Mouse (Mus musculus) hindbrain, embryonic 16.5 days (tissue): ENCODE data around the gene Gm11077. TPM values are rescaled to one million over a fixed set of nuclear protein-coding genes. Genes with fewer than 3 reads are reported as not detected.

Experiments used
- ATAC-seq: fragments of 200-750 bp; cut with Nextera tagmentation; 2 replicates; pipeline ENCODE4 v1.8.0; 2017; ENCODE audit warnings: moderate TSS enrichment, moderate library complexity
- H3K27ac ChIP-seq: fragments of 300-500 bp; sonication (generic); 2 replicates; pipeline ENCODE4 v1.5.1; 2014; ENCODE audit warnings: low read depth, mild to moderate bottlenecking, control low read depth, low read length, moderate library complexity
- H3K27me3 ChIP-seq: fragments of 300-500 bp; sonication (generic); replicated peaks from 2 replicates; pipeline ENCODE4 v1.6.1; 2014; ENCODE audit warnings: low read length; ENCODE audit not compliant: control insufficient read depth, insufficient read depth
- H3K36me3 ChIP-seq: fragments of 300-500 bp; sonication (generic); 2 replicates; pipeline ENCODE4 v1.6.1; 2014; ENCODE audit warnings: mild to moderate bottlenecking, low read length, moderate library complexity, mixed read lengths; ENCODE audit not compliant: control insufficient read depth, insufficient read depth
- H3K4me1 ChIP-seq: fragments of 300-500 bp; sonication (generic); 2 replicates; pipeline ENCODE4 v1.6.1; 2014; ENCODE audit warnings: low read depth, low read length; ENCODE audit not compliant: control insufficient read depth, insufficient read depth
- H3K4me2 ChIP-seq: fragments of 300-500 bp; sonication (generic); 2 replicates; pipeline ENCODE4 v1.6.1; 2014; ENCODE audit warnings: mild to moderate bottlenecking, low read length, control low read depth, moderate library complexity
- H3K4me3 ChIP-seq: fragments of 300-500 bp; sonication (generic); 2 replicates; pipeline ENCODE4 v1.5.1; 2014; ENCODE audit warnings: mild to moderate bottlenecking, low read length, control low read depth, moderate library complexity
- H3K9ac ChIP-seq: fragments of 300-500 bp; sonication (generic); 2 replicates; pipeline ENCODE4 v1.6.1; 2014; ENCODE audit warnings: low read depth, mild to moderate bottlenecking, control low read depth, low read length, moderate library complexity
- H3K9me3 ChIP-seq: fragments of 300-500 bp; sonication (generic); 2 replicates; pipeline ENCODE4 v1.6.1; 2014; ENCODE audit warnings: mild to moderate bottlenecking, low read length, moderate library complexity; ENCODE audit not compliant: control insufficient read depth
- WGBS: fragments of 180-500 bp; shearing (Covaris S2); extraction: QIAGEN DNeasy Blood & Tissue Kit; methylation state at CpG from one replicate; pipeline ENCODE4 v1.1.7; 2014; 5-methylcytosine and 5-hydroxymethylcytosine counted together
- polyA plus RNA-seq: library from polyadenylated mRNA; unstranded; fragments of >200 nt; fragmentation: Nextera tagmentation; extraction: Ambion mirVana; gene quantifications from 2 replicates; pipeline ENCODE4 v1.2.1, GENCODE M21; 2015

Gm11077 gene
- polyA plus RNA-seq, 1 experiment from 2014 or later = not detected

DNA sequence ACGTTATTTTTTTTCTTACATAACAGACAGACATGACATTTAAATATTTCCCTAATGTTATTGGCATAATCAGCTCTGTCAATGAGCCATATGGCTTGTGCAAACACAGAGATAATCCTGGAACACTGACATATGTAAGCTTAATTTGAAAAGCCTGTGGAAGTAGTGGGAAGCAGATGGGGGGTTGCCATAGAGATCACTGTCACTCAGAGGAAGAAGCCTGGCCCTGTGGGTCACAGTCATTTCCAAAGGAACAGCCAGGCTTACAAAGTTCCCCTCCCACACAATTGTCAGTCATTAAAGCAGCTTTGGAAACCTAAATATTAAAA lies 2.3 kb downstream of the Gm11077 start:
- Histone ChIP-seq H3K4me1 (peaks cover 7% of the 10 kb centered on the region; the same call in 1 of the 2 replicates), H3K4me2 (no peak overlapping the region), H3K9me3 (no peaks in the 10 kb centered on the region), H3K27ac (no peak overlapping the region), H3K27me3 (no peaks in the 10 kb centered on the region), H3K9ac (no peak overlapping the region), H3K36me3 (no peaks in the 10 kb centered on the region), H3K4me3 (no peak overlapping the region)
- peak; percentile 86 for ATAC-seq
- 37% methylated on average over 1 of the region's 1 CpGs for WGBS

DNA sequence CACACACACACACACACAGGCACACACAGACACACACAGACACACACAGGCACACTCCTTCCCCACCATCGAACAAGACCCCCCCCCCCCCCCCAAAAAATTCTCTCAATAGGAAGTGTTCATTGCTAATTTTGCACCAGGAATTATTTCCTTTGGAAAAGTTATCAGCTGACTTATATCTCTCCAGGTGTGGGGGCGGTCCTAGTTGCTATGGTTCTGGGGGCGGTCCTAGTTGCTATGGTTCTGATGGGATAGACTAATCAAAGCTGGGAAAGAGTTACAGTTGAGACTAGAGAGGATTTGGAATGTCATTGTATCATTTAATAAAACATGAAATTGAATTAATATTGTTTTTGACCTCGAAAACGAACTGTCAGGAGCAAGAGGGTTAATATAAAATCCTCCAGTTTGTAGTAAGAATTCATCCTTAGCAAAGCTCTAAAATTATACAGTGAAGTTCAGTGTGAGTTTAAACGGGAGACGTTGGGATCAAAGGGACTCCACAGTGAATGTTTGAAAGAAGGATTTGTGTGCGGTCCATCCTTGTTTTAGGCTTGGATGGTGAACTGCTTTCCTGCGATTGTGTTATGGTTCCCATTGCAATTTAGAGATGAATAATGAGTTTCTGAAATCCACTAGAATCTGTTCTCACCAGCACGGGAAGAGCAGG lies 4.0 kb downstream of the Gm11077 start:
- Histone ChIP-seq H3K9me3 (no peaks in the 10 kb centered on the region), H3K36me3 (no peaks in the 10 kb centered on the region), H3K4me3 (peak overlapping the region; percentile 42), H3K4me1 (peaks cover 7% of the 10 kb centered on the region; the same call in 1 of the 2 replicates), H3K4me2 (peak overlapping the region; percentile 70), H3K27ac (peak overlapping the region; percentile 39; the same call in 1 of the 2 replicates), H3K9ac (peak overlapping the region; percentile 63), H3K27me3 (no peaks in the 10 kb centered on the region)
- WGBS = 33% methylated on average over 10 of the region's 10 CpGs
- 0 out of 2 replicates have a peak, but pooled peaks have one; percentile 43 for ATAC-seq

- Histone ChIP-seq H3K36me3 (no peaks in the 10 kb centered on the region), H3K9ac (peak overlapping the region; percentile 63), H3K4me3 (peak overlapping the region; percentile 42), H3K4me1 (peaks cover 7% of the 10 kb centered on the region; the same call in 1 of the 2 replicates), H3K9me3 (no peaks in the 10 kb centered on the region), H3K27me3 (no peaks in the 10 kb centered on the region), H3K27ac (peak overlapping the region; percentile 39; the same call in 1 of the 2 replicates), H3K4me2 (peak overlapping the region; percentile 70)
- ATAC-seq = peak; percentile 51; the same call in 1 of the 2 replicates
- 7% methylated on average over 15 of the region's 15 CpGs for WGBS
Observed at GRCm38 (mm10) chr6:140733641-140733986, 4.5 kb downstream of the Gm11077 start.

GRCm38 (mm10) chr6:140745586-140745985 lies 16.5 kb downstream of the Gm11077 start:
- no peaks in the 10 kb centered on the region for H3K27me3 ChIP-seq
- H3K4me3 ChIP-seq = no peak overlapping the region
- no peak overlapping the region for H3K9ac ChIP-seq
- H3K4me1 ChIP-seq = no peaks in the 10 kb centered on the region
- 62% methylated on average over 3 of the region's 3 CpGs for WGBS
- H3K27ac ChIP-seq = no peak overlapping the region
- no peak overlapping the region for H3K4me2 ChIP-seq
- ATAC-seq = no peak
- no peaks in the 10 kb centered on the region for H3K9me3 ChIP-seq
- H3K36me3 ChIP-seq = no peaks in the 10 kb centered on the region

- no peak overlapping the region for H3K4me2 ChIP-seq
- H3K9ac ChIP-seq = no peak overlapping the region
- no peaks in the 10 kb centered on the region for H3K9me3 ChIP-seq
- H3K4me1 ChIP-seq = no peaks in the 10 kb centered on the region
- H3K36me3 ChIP-seq = no peaks in the 10 kb centered on the region
- no peak overlapping the region for H3K27ac ChIP-seq
- no peak overlapping the region for H3K4me3 ChIP-seq
- ATAC-seq = no peak
- no peaks in the 10 kb centered on the region for H3K27me3 ChIP-seq
- 62% methylated on average over 2 of the region's 2 CpGs for WGBS
Observed at GRCm38 (mm10) chr6:140747591-140747990, 18.5 kb downstream of the Gm11077 start.

DNA sequence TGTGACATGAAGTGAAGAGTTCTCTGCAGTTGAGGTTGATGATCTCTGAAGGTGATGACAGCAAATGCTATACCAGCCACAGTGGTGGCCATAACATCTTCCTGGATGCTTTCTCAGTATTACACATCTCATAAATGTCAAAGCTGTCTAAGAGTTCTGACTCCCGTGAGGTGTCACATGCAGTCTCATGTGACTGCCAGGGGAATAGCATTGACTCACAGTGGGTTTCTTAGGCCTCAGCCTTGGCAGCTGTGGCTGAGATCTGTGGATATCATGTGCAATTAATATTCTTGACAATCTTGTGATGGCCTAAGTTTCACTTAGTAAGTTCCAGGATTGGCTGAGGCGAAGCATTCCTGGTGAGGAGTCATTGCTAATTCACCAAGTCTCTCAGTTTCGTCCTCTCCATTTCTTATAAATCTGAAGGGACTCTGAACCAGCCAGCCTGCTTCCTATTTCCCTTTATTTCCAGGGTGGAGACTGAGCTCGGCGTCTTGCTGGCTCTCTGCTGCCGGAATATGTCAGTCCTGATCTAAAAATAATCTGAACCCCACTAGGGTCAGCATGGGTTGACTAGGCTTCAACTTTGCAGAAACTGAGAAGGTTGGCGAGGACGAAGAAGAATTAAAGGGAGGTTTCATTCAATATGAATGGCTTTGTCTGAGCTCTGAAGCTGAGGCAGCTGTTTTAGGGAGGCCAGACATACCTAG lies 21.4 kb downstream of the Gm11077 start:
- 88% methylated on average over 8 of the region's 8 CpGs for WGBS
- Histone ChIP-seq H3K4me3 (no peak overlapping the region), H3K27ac (no peak overlapping the region), H3K27me3 (no peaks in the 10 kb centered on the region), H3K4me1 (no peaks in the 10 kb centered on the region), H3K4me2 (no peak overlapping the region), H3K9me3 (no peaks in the 10 kb centered on the region), H3K9ac (no peak overlapping the region), H3K36me3 (no peaks in the 10 kb centered on the region)
- no peak for ATAC-seq

DNA sequence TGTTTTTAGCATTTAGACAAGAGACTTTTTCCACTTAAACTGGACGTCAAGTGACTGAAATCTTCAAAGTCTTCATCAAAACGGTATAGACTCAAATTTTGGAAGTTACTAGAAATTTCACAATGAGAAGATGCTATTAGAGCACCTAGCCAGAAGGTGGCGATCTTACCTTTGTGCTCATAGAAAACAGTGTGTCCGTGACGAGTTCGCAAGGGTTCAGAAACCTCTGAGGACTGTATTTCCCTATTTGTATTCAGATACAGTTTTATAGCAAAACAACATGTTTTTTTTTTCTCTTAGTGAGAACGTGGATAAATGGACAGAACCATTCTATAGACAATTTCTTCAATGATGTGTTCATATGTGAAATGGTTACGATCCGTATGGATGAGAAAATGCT lies 37.3 kb downstream of the Gm11077 start:
- Histone ChIP-seq H3K4me3 (no peak overlapping the region), H3K4me1 (peaks cover 5% of the 10 kb centered on the region), H3K36me3 (no peaks in the 10 kb centered on the region), H3K27me3 (no peaks in the 10 kb centered on the region), H3K27ac (no peak overlapping the region), H3K9me3 (no peaks in the 10 kb centered on the region), H3K4me2 (peak overlapping the region; percentile 15; the same call in 1 of the 2 replicates), H3K9ac (no peak overlapping the region)
- WGBS = 34% methylated on average over 9 of the region's 9 CpGs
- no peak for ATAC-seq

DNA sequence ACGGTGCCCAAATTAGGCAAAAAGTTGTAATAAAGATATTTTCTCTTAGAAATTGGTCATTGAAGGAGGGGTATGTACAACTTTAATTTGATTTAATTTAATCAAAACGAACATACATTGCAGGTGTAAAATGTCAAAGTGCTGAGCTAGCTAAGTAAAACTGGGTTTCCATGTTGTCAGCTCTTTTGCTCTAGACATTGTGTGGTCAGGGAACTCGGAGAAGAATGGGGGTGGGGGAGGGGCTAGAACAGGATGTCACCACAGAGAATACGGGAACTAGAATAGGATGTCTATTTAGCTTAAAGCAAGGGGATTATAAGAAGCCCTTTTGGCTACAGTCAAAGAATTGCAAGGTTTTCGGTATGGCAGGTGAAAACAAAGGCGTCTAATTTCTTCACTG lies 38.2 kb downstream of the Gm11077 start:
- no peaks in the 10 kb centered on the region for H3K9me3 ChIP-seq
- 57% methylated on average over 6 of the region's 6 CpGs for WGBS
- H3K27me3 ChIP-seq = no peaks in the 10 kb centered on the region
- no peak overlapping the region for H3K27ac ChIP-seq
- ATAC-seq = no peak
- no peak overlapping the region; the same call in 1 of the 2 replicates for H3K4me2 ChIP-seq
- no peaks in the 10 kb centered on the region for H3K36me3 ChIP-seq
- no peak overlapping the region for H3K9ac ChIP-seq
- no peak overlapping the region for H3K4me3 ChIP-seq
- H3K4me1 ChIP-seq = peaks cover 5% of the 10 kb centered on the region

DNA sequence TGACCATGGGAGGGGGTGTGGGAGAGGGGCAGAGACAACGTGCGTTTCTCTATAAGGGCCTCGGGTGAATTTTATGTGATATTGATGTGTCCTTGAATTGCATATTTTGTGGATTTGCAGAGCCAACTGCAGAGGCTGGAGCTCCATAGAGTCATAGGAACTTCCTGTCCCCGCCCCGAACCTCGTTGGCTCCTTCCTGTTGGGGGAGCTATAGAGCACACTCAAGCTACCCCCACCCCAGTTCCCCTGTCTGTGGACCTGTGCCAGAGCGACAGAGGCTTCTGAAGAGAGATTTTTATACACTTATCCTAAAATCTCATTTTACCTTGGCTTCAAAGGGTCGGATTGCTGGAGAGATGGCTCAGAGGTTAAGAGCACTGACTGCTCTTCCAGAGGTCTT lies 39.1 kb downstream of the Gm11077 start:
- Histone ChIP-seq H3K4me3 (no peak overlapping the region), H3K4me2 (no peak overlapping the region), H3K4me1 (peaks cover 5% of the 10 kb centered on the region), H3K9ac (no peak overlapping the region), H3K27ac (no peak overlapping the region), H3K27me3 (no peaks in the 10 kb centered on the region), H3K36me3 (no peaks in the 10 kb centered on the region), H3K9me3 (no peaks in the 10 kb centered on the region)
- WGBS = 71% methylated on average over 8 of the region's 8 CpGs
- no peak for ATAC-seq
